Mouse (Mus musculus): ENCODE measurements at regions not wholly inside any gene's neighbourhood (a gene's known extent, or its start where the extent isn't known, plus 50 kb on each side); places are given as distances from the start of the nearest gene placed in this dataset.

DNA sequence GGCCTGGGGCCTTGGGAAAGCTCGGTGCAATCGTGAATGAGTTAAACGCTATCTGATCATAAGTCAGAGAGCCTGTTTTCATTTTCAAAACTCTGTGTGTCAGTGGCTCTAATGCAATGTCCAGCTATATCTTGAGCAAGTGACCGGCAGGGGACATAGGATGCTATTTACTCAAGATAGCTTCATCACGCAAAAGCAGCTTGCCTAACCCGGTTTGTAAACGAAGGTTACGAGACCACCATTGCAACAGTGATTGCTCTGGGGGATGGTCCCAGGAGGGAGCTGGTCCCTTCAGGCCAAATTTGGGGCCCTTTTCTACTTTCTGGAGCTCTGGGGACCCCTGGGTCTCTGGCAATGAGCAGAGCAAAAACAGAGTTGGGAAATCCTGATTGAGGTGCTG is 309.3 kb downstream of the 4933412E24Rik start:
- Histone ChIP-seq H3K9ac (replicated peaks; ENCODE audit: low read depth, low read length) (no peak overlapping the region), H3K4me2 (ENCODE audit: low read length) (no peak overlapping the region), H3K9me3 (ENCODE audit: control insufficient read depth, low read length) (no peaks in the 10 kb centered on the region), H3K4me1 (replicated peaks; ENCODE audit: control insufficient read depth, insufficient read depth, low read length) (no peaks in the 10 kb centered on the region), H3K4me3 (replicated peaks; ENCODE audit: low read length) (no peak overlapping the region), H3K27me3 (replicated peaks; ENCODE audit: control insufficient read depth, insufficient read depth, low read length) (no peaks in the 10 kb centered on the region), H3K36me3 (ENCODE audit: control insufficient read depth, insufficient read depth) (no peaks in the 10 kb centered on the region), H3K27ac (ENCODE audit: low read length) (no peak overlapping the region)
- 93% methylated on average over 8 of the region's 8 CpGs for WGBS
- ATAC-seq, result no peak
